Mouse (Mus musculus): ENCODE results near the gene Bnip2.
"Not testable (repeated sequence)": the region's sequence is repeated elsewhere in the genome, so short reads cannot be mapped to it uniquely, and the experiment has no call there.

Gene Bnip2

DNA sequence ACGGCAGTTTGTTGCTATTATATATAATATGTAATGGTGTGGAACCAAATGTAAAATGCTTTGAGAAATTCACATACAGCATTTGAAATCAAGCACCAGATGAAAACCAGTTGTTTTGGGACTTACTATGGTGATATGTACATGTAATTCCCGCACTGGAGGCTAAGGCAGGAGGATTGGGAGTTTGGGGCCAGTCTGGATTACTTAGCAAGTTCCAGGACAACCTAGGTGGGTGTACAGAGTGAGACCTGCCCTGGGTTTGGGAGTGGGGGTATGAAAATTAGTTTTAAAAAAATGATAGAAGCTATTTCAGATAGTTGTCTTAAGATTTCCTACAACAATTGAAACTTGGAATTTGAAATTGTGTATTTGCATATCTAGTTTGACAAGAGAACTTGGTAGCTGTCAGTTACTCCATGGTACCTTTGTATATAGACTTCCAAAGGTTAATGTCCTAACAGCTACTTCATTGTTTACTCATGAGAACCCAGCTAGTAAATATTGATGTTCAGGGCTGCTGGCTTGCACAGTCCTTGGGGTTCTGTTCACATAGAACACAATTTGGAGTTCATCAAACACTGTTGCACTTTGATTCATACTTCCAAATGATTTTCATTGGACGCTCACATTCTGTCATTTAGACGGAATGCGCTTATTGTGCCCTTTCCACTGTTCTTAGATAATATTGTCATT is 21.7 kb downstream of the Bnip2 start:
- DNase-seq (ENCODE audit: low spot score in 2 of 2) = no peak

- DNase-seq (ENCODE audit: low spot score in 2 of 2) = no peak
Observed at GRCm38 (mm10) chr9:70011537-70012407, 22.5 kb downstream of the Bnip2 start.

DNA sequence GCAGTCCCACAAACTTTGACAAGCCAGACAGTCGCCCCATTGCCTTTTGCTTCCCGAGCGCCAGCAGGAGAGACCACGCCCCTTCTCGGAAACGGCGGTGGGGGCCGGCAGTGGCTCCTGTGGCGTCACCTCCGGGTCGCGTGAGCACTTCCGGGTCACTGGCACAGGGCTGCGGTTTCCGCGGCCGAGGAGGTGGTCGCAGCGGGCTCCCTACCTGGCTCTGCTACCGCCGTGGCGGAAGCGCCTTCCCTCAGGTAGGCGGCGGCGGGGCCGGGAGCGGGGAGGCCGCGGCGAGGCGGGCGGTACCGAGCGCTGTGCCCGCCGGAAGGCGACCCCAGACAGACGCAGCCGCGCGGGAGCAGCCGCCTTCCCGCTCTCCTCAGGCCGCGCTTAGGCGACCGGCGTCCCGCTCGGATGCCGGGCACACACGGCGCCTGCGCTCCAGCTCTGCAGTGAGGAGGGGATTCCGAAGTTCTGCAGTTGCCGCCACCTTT is 23.2 kb downstream of the Bnip2 start, which contains the start of gene Gtf2a2:
Gtf2a2 (plus strand) TSS at position 143 of the 494 bp plus-strand sequence.
- peak; percentile 65 to 89 for DNase-seq (ENCODE audit: low spot score in 2 of 2)

GRCm38 (mm10) chr9:70015632-70016031 is 26.4 kb downstream of the Bnip2 start:
- no peak for DNase-seq (ENCODE audit: low spot score in 2 of 2)

DNA sequence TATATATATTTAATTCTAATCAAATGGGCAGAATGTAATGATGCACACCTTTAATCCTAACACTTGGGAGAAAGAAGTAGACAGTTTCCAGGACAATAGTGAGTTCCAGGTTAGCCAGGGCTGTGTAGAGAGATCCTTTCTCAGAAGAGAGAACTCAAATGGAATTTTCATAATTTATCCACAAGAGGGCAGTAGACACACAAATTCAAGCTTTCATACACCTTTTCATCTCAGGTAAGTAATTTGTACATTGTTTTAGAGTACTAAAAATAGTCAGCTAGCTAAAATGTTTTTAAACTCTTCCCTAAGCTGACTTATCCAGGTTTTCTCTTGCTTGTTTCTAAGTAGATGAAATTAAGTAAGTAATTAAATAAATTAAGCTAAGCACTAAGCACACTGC is 29.6 kb downstream of the Bnip2 start:
- DNase-seq (ENCODE audit: low spot score in 2 of 2) = no peak

DNA sequence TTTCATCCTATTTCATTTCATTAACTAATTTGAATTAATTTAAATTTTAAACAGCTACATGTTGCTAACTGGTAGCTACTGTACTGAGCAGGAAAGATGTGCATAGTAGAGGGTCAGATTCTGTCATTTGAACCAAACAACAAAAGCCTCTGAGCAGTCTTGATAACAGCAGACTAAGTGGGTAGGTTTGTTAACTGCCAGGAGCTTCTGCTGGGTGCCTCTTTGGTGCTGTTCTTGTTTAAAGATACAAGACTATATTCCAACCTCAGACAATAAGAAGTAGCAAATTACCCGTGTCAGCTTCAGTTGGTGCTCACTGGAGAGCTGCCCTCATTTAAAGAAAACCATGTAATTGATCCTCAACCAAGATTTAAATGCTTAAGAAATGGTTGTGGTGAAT is 32.3 kb downstream of the Bnip2 start:
- DNase-seq (ENCODE audit: low spot score in 2 of 2) = no peak

DNA sequence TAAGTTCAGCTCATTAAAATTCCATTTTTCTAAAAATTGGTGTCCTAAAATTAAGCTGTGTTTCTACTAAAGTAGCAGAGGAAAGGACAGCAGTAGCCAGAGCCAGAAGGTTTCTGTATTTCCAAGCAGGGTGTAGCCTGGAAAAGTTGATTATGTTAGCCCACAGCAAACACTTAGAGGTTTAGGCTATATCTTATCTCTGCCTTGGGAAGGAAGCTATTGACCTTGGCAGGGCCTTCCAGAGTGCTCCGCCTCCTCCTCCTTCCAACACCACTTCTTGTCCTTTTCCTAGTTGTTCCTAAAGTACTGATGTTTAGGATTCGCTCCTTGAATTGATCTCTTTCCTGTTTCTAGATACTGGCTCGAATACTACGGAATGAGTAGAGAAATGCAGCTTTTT is 32.8 kb downstream of the Bnip2 start:
- DNase-seq (ENCODE audit: low spot score in 2 of 2) = no peak

- DNase-seq (ENCODE audit: low spot score in 2 of 2) = not testable (repeated sequence)
Observed at GRCm38 (mm10) chr9:70023615-70024014, 34.3 kb downstream of the Bnip2 start.

- no peak for DNase-seq (ENCODE audit: low spot score in 2 of 2)
Observed at GRCm38 (mm10) chr9:70024648-70025047, 35.4 kb downstream of the Bnip2 start.

- DNase-seq (ENCODE audit: low spot score in 2 of 2) = no peak
Observed at GRCm38 (mm10) chr9:70025365-70026012, 36.2 kb downstream of the Bnip2 start.

- no peak for DNase-seq (ENCODE audit: low spot score in 2 of 2)
Observed at GRCm38 (mm10) chr9:70032167-70032566, 42.9 kb downstream of the Bnip2 start.

GRCm38 (mm10) chr9:70033056-70033455 is 43.8 kb downstream of the Bnip2 start:
- no peak for DNase-seq (ENCODE audit: low spot score in 2 of 2)

GRCm38 (mm10) chr9:70034702-70035101 is 45.4 kb downstream of the Bnip2 start:
- no peak for DNase-seq (ENCODE audit: low spot score in 2 of 2)

GRCm38 (mm10) chr9:70036646-70037045 is 47.4 kb downstream of the Bnip2 start:
- no peak for DNase-seq (ENCODE audit: low spot score in 2 of 2)

DNA sequence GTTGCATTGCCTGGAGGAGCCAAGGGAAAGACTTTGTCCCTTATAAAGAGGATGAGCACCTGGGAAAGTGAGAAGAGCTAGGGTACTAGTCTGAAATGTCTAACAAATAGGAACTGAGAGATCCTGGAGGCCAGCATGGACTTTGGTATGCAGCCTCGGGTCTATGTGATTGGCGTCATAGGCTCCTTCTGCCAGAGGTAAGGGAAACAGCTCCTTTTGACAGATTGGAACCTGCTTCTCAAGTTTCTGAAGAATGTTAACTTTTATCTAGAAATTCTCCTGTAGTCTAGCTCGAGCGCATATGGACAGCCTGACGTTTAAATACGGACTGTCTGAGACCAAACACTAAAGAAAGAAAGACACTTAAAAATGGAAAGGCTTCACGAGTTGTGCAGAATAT is 48.7 kb downstream of the Bnip2 start, which contains the start of gene Gcnt3:
Gcnt3 (minus strand) TSS at position 101 of the 400 bp plus-strand sequence.
- no peak for DNase-seq (ENCODE audit: low spot score in 2 of 2)

GRCm38 (mm10) chr9:70039597-70040385 is 50.5 kb downstream of the Bnip2 start:
- DNase-seq (ENCODE audit: low spot score in 2 of 2) = no peak

DNA sequence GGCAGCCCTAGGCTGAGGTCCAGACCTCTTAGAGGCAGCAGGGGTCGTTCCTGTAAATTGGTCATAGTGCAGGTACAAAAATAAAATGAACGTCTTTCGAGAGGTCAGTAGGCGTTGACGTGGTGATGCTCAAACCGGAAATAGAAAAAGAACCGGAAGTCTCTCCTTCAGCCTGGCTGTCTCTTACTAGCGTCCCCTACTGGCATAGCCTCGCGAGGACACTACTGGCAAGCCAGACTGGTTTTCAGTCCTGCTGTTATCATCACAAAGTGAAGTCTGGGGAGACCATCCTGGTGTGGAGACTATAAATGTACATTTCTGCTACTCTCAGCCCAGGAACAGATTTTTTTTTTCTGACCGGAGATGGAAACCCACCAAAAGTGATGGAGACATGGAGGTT is 51.3 kb downstream of the Bnip2 start:
- DNase-seq (ENCODE audit: low spot score in 2 of 2) = no peak

GRCm38 (mm10) chr9:70042137-70042536 is 52.9 kb downstream of the Bnip2 start:
- DNase-seq (ENCODE audit: low spot score in 2 of 2) = no peak

DNA sequence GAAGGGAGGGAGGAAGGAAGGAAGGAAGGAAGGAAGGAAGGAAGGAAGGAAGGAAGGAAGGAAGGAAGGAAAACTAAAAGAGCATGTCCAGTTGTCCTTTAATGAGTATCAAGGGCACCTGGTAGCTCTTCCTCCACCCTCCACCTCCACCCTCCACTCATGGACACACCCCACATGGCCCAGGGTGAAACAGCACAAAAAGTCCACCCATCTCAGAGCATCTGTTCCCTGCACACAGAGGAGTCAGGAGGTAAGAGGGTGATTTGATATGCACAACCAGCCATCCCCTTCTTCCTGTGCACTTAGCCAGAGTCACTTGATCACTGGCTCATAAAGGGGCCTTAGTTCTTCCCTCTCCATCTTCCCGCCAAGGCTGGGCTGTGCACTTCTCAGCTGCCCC is 53.7 kb downstream of the Bnip2 start:
- no peak for DNase-seq (ENCODE audit: low spot score in 2 of 2)

DNA sequence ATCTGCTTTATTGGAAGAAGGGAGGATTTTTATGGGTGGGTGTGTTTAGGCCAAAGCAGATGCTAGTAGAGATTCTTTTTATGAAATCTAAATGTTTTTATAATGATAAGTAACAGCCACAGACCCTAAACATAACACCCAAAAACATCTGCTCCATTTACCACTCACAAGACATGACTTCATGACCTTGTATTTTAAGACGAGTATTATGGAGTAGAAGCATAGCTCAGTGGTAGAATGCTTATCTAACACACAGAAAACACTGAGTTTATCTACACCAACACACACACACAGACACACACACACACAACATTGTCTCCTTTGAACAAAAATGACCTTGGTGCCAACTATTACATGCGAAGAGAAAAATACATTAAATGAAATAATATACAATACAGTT is 55.6 kb downstream of the Bnip2 start:
- DNase-seq (ENCODE audit: low spot score in 2 of 2) = no peak

GRCm38 (mm10) chr9:70046255-70046654 is 57.0 kb downstream of the Bnip2 start:
- DNase-seq (ENCODE audit: low spot score in 2 of 2) = no peak
